Mouse (Mus musculus) left cerebral cortex, postnatal 36 days (tissue): ENCODE data around the gene Aldh9a1. TPM values are rescaled to one million over a fixed set of nuclear protein-coding genes. Genes with fewer than 3 reads are reported as not detected.

Source experiments
- DNase-seq, 2 experiments: peaks; one replicate each; pipeline ENCODE4 v3.0.0; 2021 to 2022; ENCODE audit warnings: low spot score in 2 of 2, mixed read lengths in 1 of 2
- intact Hi-C: fragments of 180-260 bp; cut with DNase I; formaldehyde crosslinking; loops from one replicate; pipeline ENCODE4 v1.15.1; 2025
- total RNA-seq, 2 experiments: library from RNA; stranded (reverse); gene quantifications; 2 replicates each; pipeline ENCODE4 v1.2.3; 2021

The Aldh9a1 gene
- total RNA-seq, result 10 to 100 TPM; 16.6 TPM

DNA sequence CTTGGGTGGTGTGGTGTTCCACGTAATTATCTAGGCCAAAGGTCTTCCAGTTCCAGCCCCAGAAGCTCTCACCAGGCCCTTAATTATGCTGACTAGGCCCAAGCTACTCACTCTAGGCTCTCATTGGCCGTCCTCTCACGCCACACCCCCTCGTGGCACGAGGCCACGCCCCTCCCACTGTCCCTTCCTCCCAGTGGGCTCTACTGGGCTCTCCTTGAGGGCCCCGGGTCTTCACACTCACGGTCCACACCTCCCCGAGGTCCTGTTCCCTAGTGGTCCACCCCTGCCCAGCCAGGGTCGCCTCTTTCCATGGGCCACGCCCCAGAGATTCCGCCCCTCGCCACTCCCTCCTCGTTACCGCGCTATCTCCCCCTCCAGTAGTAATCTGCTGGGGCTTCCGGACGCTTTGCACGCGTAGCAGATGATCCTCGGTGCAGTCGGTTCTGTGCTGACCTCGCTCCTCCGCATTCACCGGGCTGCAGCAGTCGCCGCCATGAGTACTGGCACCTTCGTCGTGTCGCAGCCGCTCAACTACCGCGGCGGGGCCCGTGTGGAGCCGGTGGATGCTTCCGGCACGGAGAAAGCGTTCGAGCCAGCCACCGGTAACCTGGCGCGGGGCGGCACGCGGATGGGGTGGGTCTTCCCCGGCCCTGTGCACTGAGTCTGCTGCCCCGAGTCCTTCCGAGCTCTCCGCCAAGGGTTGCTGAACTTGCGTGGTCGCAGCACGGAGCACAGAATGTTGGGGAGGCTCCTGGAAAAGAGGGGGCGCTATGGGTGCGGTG is at the start of gene Aldh9a1:
Aldh9a1 (plus strand) TSS at position 177 of the 782 bp plus-strand sequence.
- intact Hi-C loops, result no loop called here
- peak; percentile 81 to 82 for DNase-seq

GRCm38 (mm10) chr1:167300122-167300521 is 49.7 kb upstream of the Aldh9a1 start:
- DNase-seq, result no peak

DNA sequence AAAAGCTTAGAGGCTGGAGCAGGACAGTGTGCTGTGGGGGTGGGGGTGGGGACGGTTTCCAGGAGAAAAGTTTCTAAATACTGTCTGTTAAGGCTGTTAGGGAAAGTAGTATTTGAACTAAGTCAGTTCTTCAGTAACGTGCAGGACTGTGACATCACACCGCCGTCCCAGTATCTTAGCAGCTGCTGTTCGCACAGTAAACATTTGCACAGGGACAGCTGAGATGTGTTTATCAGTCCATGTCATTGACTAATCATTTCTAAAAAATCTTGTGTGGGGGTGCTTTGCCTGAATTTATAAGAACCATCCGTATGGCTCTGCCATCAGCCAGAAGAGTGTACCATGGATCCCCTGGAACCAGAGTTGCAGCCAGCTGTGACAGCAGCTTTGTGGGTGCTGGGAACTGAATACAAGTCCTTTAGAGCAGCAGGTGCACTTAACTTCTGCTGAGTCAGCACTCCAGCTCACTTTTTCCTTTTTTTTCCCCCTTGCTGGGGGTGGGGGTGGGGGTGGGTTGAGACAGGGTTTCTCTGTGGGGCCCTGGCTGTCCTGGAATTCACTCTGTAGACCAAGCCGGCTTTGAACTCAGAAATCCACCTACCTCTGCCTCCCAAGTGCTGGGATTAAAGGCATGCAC is 44.2 kb upstream of the Aldh9a1 start:
- no peak for DNase-seq
- intact Hi-C loops, result loop anchor here (5.0 kb wide), 1 partner anchor 83 kb away; no protein-coding TSS in a partner anchor

More at GRCm38 (mm10) chr1:167300122-167300521, 49.7 kb upstream of the Aldh9a1 start:
- intact Hi-C loops, result no loop called here

DNA sequence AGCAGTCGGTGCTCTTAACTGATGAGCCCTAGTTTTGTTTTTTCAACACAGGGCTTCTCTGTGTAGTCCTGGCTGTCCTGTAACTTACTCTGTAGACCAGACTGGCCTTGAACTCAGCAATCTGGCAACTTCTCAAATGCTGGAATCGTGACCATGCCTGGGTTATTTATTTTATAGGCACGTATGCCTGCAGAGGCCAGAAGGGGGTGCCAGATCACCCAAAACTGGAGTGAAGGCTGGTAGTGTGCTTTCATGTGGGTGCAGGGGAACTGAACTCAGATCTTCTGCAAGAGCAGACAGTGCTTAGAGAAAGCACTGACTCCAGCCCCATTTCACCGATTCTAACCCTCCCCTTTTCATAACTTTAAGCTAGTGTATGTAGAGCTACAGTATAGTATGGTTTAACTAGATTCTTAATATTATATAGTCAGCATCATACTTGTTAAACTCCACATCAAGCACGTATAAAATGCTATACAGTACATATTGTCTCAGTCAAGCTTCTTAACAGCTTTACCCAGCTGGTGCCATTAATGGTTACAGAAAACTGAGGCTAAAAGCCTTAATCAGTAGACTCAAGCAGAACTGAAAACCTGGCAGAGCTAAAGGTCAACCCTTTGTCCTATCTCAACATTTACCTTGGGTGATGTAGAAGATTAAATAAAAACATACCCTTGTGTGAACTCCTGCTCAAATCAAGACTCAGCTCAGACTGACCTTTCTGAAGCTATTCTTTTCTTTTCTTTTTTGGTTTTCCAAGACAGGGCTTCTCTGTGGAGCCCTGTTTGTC is 43.1 kb upstream of the Aldh9a1 start:
- no peak for DNase-seq
- intact Hi-C loops, result loop anchor here (5.0 kb wide), 1 partner anchor 84 kb away; no protein-coding TSS in a partner anchor

DNA sequence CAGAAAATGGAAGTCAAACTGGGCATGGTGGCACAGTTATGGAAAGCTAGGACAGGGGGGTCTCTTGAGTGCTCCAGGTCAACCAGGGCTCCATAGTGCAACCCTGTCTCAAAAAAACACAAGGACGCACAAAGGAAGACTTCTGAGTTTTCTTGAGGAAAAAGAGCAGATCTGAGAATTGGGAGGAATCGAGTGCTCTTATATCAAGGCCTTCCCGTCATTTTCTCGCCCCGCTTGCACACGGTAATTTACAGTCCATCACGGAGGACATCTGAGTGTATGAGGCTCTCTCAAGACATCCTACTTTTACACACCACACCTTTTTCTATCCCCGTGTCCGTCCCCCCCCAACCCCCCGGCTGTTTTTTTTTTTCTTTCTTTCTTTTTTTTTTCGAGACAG is 42.1 kb upstream of the Aldh9a1 start:
- DNase-seq, result no peak
- intact Hi-C loops, result loop anchor here (5.0 kb wide), 1 partner anchor 85 kb away; no protein-coding TSS in a partner anchor

- DNase-seq, result peak; percentile 97 to 98
- intact Hi-C loops, result loop anchor here (5.0 kb wide), 1 partner anchor 86 kb away; no protein-coding TSS in a partner anchor
Observed at GRCm38 (mm10) chr1:167308261-167309054, 41.3 kb upstream of the Aldh9a1 start, which contains the start of gene Tmco1. Gene Tmco1, plus strand, starts transcription at chr1:167308378.

GRCm38 (mm10) chr1:167312367-167312766 is 37.4 kb upstream of the Aldh9a1 start:
- no peak for DNase-seq
- intact Hi-C loops, result no loop called here

DNA sequence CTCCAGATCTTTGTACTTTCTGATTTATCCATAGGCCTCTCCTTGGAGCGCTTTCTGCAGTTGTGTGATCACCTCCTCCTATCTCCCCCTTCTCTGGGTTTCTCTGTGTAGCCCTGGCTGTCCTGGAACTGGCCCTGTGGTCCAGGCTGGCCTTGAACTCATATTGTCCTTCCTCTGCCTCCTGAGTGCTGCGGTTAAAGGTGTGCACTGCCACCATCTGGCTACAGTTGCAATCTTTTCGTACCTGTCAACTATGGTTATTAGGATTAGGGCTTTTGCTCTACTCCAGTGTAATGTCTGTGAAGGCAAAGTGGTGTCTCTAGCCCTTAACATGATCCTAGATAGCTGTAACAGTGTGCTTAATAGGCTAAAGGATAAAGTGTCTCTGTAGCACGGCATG is 36.6 kb upstream of the Aldh9a1 start:
- DNase-seq, result no peak

GRCm38 (mm10) chr1:167321691-167322090 is 28.1 kb upstream of the Aldh9a1 start:
- intact Hi-C loops, result no loop called here
- no peak for DNase-seq

More for the DNA sequence above, 36.6 kb upstream of the Aldh9a1 start:
- intact Hi-C loops, result no loop called here

GRCm38 (mm10) chr1:167328776-167329175 is 21.0 kb upstream of the Aldh9a1 start:
- DNase-seq, result no peak
- intact Hi-C loops, result no loop called here

- no peak for DNase-seq
- intact Hi-C loops, result no loop called here
Observed at GRCm38 (mm10) chr1:167331106-167331505, 18.7 kb upstream of the Aldh9a1 start.

DNA sequence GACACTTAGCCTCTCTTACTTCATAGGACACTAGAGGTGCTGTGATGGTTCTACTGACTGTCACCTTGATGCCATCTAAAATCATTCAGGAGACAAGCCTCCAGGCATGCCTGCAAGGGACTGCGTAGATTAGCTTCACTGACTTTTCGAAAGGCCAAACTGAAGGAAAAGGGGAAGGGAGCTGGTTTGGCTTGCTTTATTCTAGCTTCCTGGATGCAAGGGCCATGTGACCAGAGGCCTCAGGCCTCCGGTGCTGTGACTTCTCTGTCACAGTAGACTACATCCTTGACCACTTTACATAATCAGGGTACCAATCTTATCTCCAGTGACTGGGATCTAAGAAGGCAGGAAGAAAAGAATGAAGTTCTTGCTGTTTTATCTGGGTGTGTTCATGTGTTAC is 13.4 kb upstream of the Aldh9a1 start:
- DNase-seq, result no peak
- intact Hi-C loops, result loop anchor here (5.0 kb wide), 1 partner anchor 334 kb away; the partner anchor contains the start of gene Fam78b

DNA sequence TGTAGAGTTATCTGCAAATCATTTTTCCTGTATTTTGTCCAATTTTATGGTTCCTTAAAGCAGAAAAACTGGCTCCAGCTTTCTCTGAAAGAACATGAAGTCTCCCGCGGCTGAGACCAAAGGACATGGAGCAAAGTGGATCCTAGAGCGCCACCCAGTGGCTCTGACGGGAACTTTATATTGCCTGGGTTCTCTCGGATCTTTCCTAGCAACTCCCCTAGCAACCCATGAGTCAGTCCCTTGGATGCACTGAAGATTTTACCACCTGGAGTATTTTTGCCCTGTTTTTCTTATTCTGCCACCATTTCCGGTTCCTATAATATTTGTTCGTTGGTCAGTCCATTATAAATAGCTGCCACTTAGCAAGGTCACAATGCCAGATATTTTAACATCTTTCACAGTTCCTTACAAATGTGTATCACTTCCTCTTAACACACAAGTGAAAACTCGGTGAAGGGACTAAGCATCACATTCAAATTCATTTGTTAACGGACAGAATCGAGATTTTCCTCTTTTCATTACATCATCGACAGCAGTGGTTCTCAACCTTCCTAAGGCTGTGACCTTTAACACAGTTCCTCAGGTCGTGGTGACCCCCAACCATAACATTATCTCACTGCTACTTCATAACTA is 12.2 kb upstream of the Aldh9a1 start:
- peak; percentile 84 to 91 for DNase-seq
- intact Hi-C loops, result loop anchor here (1.0 to 5.0 kb wide), 2 partner anchors 117 to 335 kb away; partner anchors contain the start of gene Fam78b

DNA sequence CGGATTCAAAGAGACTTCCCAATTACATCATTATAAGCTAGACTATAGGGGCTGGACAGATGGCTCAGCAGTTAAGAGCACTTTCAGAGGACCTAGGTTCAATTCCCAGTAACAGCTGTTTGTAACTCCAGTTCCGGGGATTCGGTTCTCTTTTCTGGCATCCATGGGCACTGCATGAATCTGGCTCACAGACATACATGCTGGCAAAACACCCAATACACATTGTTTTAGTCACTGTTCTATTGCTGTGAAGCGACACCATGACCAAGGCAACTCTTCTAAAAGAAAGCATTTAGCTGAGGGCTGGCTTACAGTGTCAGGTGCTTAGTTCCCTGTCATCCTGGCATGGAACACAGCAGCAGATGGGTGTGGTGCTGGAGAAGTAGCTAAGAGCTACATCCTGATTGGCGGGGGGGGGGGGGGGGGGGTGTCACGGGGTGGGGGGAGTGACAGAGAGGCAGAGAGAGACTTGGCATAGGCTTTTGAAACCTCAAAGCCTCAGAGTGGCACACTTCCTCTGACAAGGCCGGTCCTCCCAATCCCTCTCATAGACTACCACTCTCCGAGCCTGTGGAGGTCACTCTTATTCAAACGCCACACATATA is 10.5 kb upstream of the Aldh9a1 start:
- intact Hi-C loops, result loop anchor here (5.0 kb wide), 1 partner anchor 337 kb away; the partner anchor contains the start of gene Fam78b
- no peak for DNase-seq

DNA sequence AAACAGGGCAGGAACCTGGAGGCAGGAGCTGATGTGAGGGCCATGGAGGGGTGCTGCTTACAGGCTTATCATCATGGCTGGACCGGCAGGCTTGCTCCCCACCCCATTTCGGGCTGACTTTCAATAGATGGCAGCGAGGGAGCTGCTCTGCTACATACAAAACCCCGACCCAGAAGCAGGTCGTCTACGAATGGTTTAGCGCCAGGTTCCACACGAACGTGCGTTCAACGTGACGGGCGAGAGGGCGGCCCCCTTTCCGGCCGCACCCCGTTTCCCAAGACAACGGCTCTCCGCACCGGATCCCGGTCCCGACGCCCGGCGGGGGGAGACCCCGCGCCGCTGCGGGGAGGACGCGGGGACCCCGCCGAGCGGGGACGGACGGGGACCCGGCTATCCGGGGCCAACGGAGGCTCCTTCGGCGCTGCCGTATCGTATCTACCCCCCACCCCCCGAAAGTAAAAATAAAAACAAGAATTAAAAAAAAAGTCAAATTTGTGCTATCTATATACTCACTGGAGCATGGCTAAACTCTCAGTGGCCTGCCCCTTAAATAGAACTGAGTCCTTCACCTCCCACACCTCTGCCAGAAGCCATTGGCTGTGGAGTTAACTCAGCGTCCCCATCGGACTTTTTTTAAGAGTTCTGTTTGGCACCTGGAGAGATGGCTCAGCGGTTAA is 9.5 kb upstream of the Aldh9a1 start:
- no peak for DNase-seq
- intact Hi-C loops, result no loop called here

DNA sequence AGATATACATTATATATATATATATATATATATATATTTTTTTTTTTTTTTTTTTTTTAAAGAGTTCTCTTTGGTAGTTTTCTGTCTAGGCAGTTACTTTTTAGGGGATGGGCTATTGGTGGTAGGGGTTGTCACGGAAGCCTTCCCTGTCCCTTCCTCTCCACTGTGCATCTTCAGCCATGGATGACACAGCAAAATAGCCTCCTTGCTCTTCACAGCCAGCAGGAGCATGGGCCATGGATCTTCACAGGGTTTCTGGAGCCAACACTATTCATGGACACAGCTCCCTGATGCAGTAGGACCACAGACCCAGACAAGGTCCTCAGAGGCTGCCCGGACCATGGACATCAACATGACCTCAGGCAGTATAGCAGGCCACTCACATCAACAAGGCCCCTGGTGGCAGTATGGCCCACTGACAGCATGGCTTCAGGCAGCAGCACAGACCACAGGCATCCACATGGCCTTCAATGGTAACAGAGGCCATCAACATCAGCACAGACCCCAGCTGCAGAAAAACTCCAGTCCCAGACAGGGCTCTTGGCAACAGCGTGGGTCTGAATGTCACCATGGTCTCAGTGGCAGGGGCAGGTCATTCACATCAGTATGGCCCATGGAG is 8.8 kb upstream of the Aldh9a1 start:
- intact Hi-C loops, result no loop called here
- DNase-seq, result no peak

DNA sequence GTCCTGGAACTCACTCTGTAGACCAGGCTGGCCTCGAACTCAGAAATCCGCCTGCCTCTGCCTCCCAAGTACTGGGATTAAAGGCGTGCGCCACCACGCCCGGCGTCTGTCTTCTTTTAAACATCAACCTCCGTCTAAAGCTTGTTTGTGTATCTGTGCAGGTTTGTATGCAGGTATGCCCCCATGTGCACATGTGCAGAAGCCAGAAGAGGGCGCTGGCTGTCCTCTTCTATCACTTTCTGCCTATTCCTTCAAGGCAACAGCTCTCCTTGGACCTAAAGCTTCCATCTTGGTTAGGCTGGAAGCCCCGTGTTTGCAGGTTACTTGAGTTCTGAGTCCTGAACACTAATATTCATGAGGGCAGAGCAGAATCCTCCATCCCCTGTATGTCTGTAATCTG is 7.0 kb upstream of the Aldh9a1 start:
- no peak for DNase-seq
- intact Hi-C loops, result no loop called here
